Mouse (Mus musculus) heart, embryonic 14.5 days (tissue): ENCODE measurements at regions not wholly inside any gene's neighbourhood (a gene's known extent, or its start where the extent isn't known, plus 50 kb on each side); places are given as distances from the start of the nearest gene placed in this dataset.

Experiments
- ATAC-seq: fragments of 200-750 bp; cut with Nextera tagmentation; 2 replicates; pipeline ENCODE4 v1.8.0; 2017; ENCODE audit warnings: low read depth, moderate TSS enrichment; ENCODE audit not compliant: insufficient number of reproducible peaks, insufficient read depth, low FRiP score
- H3K27ac ChIP-seq, 2 experiments: fragments of 200-500 bp in 1 of 2; fragments of 300-500 bp in 1 of 2; sonication (generic) in 1 of 2; replicated peaks in 1 of 2; 2 replicates each; pipeline ENCODE4 v1.5.1; 2012 to 2014; ENCODE audit warnings: low read depth in 2 of 2, low read length in 2 of 2, control low read depth in 1 of 2, mild to moderate bottlenecking in 1 of 2, mixed read lengths in 1 of 2; ENCODE audit not compliant: control insufficient read depth in 1 of 2, insufficient read depth in 1 of 2
- H3K27me3 ChIP-seq: fragments of 300-500 bp; sonication (generic); 2 replicates; pipeline ENCODE4 v1.6.1; 2014; ENCODE audit warnings: mild to moderate bottlenecking, low read length, control low read depth; ENCODE audit not compliant: control insufficient read depth, insufficient read depth
- H3K36me3 ChIP-seq: fragments of 300-500 bp; sonication (generic); 2 replicates; pipeline ENCODE4 v1.6.1; 2014; ENCODE audit warnings: mild to moderate bottlenecking, control low read depth, low read length, mixed read lengths; ENCODE audit not compliant: control insufficient read depth, insufficient read depth
- H3K4me1 ChIP-seq, 2 experiments: fragments of 200-500 bp in 1 of 2; fragments of 300-500 bp in 1 of 2; sonication (generic) in 1 of 2; 2 replicates each; pipeline ENCODE4 v1.6.1; 2012 to 2014; ENCODE audit warnings: low read length in 2 of 2, control low read depth in 1 of 2, mixed read lengths in 1 of 2; ENCODE audit not compliant: control insufficient read depth in 2 of 2, insufficient read depth in 2 of 2
- H3K4me2 ChIP-seq: fragments of 300-500 bp; sonication (generic); 2 replicates; pipeline ENCODE4 v1.6.1; 2014; ENCODE audit warnings: mild to moderate bottlenecking, low read length
- H3K4me3 ChIP-seq, 2 experiments: fragments of 200-500 bp in 1 of 2; fragments of 300-500 bp in 1 of 2; sonication (generic) in 1 of 2; 2 replicates each; pipeline ENCODE4 v1.5.1; 2012 to 2014; ENCODE audit warnings: low read length in 2 of 2, mild to moderate bottlenecking in 2 of 2, control low read depth in 1 of 2, low read depth in 1 of 2, moderate library complexity in 1 of 2; ENCODE audit not compliant: control insufficient read depth in 1 of 2, insufficient read depth in 1 of 2
- H3K9ac ChIP-seq: fragments of 300-500 bp; sonication (generic); 2 replicates; pipeline ENCODE4 v1.6.1; 2014; ENCODE audit warnings: mild to moderate bottlenecking, low read length
- H3K9me3 ChIP-seq: fragments of 300-500 bp; sonication (generic); 2 replicates; pipeline ENCODE4 v1.6.1; 2016; ENCODE audit warnings: low read length, control low read depth; ENCODE audit not compliant: control insufficient read depth
- WGBS: fragments of 180-500 bp; shearing (Covaris S2); extraction: QIAGEN DNeasy Blood & Tissue Kit; methylation state at CpG from one replicate; pipeline ENCODE4 v1.1.7; 2014; 5-methylcytosine and 5-hydroxymethylcytosine counted together

GRCm38 (mm10) chr2:114259539-114259938, 58.3 kb upstream of the Zfp770 start:
- H3K27me3 ChIP-seq, result no peaks in the 10 kb centered on the region
- no peak overlapping the region for H3K4me3 ChIP-seq
- H3K9ac ChIP-seq, result no peak overlapping the region
- peaks cover under 1 to 3% of the 10 kb centered on the region in 2 experiments; a peak in 2 of 4 replicates for H3K4me1 ChIP-seq
- no peak overlapping the region for H3K27ac ChIP-seq
- ATAC-seq, result no peak
- H3K4me2 ChIP-seq, result no peak overlapping the region
- 61% methylated on average over 4 of the region's 4 CpGs for WGBS
- no peaks in the 10 kb centered on the region for H3K36me3 ChIP-seq
- no peaks in the 10 kb centered on the region for H3K9me3 ChIP-seq
